Mouse (Mus musculus): ENCODE results near the gene Tyms. TPM values are rescaled to one million over a fixed set of nuclear protein-coding genes. Genes with fewer than 3 reads are reported as not detected.
A peak's percentile ranks its signal among the peaks of the same experiment; 100 is the strongest.

Gene Tyms
- 303 and 309 TPM in 2 replicates for polyA plus RNA-seq (2014; fragmentation: Nextera tagmentation; extraction: Ambion mirVana)

DNA sequence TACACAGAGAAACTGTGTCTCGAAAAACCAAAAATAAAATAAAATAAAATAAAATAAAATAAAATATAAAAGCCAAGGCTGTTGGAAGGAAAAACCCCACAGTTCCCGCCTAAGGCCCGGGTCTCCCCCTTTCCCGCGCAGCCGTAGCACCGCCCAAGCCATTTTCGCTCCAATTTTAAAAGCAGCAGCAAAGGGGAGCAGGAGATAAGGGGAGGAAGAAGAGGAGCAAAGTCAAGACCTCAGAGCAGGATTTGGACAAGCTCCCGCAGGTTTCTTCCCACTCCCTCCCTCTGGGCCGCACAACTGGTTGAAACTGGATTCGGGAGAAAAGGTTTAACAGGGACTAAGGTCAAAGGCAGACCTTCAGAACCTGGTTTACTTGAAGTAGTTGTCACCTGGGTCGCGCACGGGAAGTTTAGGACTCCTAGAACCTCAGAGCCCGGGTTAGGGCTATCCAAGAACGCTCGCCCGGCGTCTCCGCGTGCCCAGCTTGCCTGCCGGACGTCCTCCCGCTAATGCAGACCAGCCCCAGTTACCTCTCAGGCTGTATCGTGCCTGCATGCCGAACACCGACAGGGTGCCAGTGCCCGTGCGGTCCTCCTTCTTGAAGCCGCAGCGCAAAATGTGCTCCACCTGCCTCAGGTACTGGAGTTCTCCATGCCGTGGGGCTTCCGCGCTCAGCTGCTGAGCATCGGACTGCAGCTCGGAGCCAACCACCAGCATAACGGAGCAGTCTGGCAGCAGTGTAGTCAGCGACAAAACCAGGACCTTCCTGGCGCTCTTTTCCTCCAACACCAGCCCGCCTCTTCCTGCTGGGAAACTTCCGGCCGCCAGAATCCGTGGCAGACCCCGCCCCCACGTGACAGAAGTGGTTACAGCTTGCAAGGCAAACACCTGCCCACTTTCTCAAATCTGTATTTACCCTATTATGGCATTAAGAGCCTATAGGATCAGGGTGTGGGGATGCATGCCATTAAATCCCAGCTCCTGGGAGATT is at the start of gene Tyms:
Gene Tyms, minus strand, starts transcription at position 793 of the 997 bp plus-strand sequence.
- ATAC-seq (replicated peaks; ENCODE audit: low FRiP score) (peak; percentile 92), DNase-seq (ENCODE audit: low spot score) (peak; percentile 92)
- Histone ChIP-seq H3K36me3 (ENCODE audit: control insufficient read depth, insufficient read depth, low read length) (peaks cover 4% of the 10 kb centered on the region; the same call in 1 of the 2 replicates), H3K4me1 (replicated peaks; ENCODE audit: control insufficient read depth, insufficient read depth, low read length) (no peaks in the 10 kb centered on the region), H3K4me2 (ENCODE audit: low read depth, low read length, severe bottlenecking) (peak within 1 kb of the TSS; percentile 52), H3K9ac (ENCODE audit: low read length) (peak within 1 kb of the TSS; percentile 86), H3K4me3 (ENCODE audit: low read depth, low read length) (peak within 1 kb of the TSS; percentile 78), H3K27ac (ENCODE audit: low read depth, low read length) (peak within 1 kb of the TSS; percentile 70), H3K27me3 (ENCODE audit: control insufficient read depth, insufficient read depth, low read length) (no peaks in the 10 kb centered on the region), H3K9me3 (ENCODE audit: control insufficient read depth, low read length) (no peaks in the 10 kb centered on the region)
- WGBS, result 2% methylated on average over 45 of the region's 45 CpGs

DNA sequence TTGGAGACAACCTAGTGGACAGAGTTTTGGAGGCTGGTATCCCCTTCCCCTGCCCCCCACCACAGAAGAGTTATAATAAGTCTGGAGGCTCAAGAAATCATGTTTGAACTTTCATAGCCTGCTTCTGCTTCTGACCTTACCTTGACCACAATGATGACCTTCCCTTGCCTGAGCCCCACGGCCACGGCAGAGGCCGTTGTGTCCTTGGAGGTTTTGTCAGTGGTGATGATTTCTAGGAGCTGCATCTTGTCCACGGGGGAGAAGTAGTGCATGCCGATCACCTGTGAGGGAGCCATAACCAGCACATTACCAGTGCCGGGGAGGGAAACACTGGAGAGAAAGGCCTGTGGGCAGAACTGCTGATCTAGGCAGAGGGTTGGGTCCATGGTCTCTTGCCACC is 49.1 kb upstream of the Tyms start:
- ATAC-seq (replicated peaks; ENCODE audit: low FRiP score), result no peak
- Histone ChIP-seq H3K36me3 (ENCODE audit: control insufficient read depth, insufficient read depth, low read length) (peaks cover 10% of the 10 kb centered on the region; the same call in 1 of the 2 replicates), H3K27ac (ENCODE audit: low read depth, low read length) (no peak overlapping the region), H3K9ac (ENCODE audit: low read length) (no peak overlapping the region), H3K4me1 (replicated peaks; ENCODE audit: control insufficient read depth, insufficient read depth, low read length) (no peaks in the 10 kb centered on the region), H3K4me3 (ENCODE audit: low read depth, low read length) (no peak overlapping the region), H3K27me3 (ENCODE audit: control insufficient read depth, insufficient read depth, low read length) (no peaks in the 10 kb centered on the region), H3K4me2 (ENCODE audit: low read depth, low read length, severe bottlenecking) (no peak overlapping the region), H3K9me3 (ENCODE audit: control insufficient read depth, low read length) (no peaks in the 10 kb centered on the region)
- DNase-seq (ENCODE audit: low spot score), result no peak
- 96% methylated on average over 6 of the region's 6 CpGs for WGBS

DNA sequence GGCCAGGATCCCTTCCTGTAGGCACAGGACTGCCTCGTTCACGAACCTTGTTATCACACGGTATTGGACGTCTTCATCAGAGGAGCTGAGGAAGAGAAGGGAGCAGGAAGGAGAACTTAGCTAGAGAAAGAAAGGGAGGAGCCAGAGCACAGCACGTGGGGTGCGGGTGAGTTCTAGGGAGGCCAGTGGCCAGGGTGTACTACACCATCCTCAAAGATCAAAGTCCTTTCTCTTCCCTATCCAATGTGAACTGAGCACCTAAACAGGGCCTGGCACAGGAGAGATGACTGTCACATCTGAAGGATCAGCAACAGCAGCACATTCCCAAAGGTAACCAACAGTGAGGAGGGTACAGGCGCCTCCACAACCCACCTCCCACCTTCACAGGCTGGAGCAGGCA is 46.7 kb upstream of the Tyms start:
- Histone ChIP-seq H3K27ac (ENCODE audit: low read depth, low read length) (no peak overlapping the region), H3K27me3 (ENCODE audit: control insufficient read depth, insufficient read depth, low read length) (peaks cover under 1% of the 10 kb centered on the region; the same call in 1 of the 2 replicates), H3K4me3 (ENCODE audit: low read depth, low read length) (no peak overlapping the region), H3K9ac (ENCODE audit: low read length) (no peak overlapping the region), H3K9me3 (ENCODE audit: control insufficient read depth, low read length) (no peaks in the 10 kb centered on the region), H3K36me3 (ENCODE audit: control insufficient read depth, insufficient read depth, low read length) (peaks cover 10% of the 10 kb centered on the region; the same call in 1 of the 2 replicates), H3K4me2 (ENCODE audit: low read depth, low read length, severe bottlenecking) (no peak overlapping the region), H3K4me1 (replicated peaks; ENCODE audit: control insufficient read depth, insufficient read depth, low read length) (no peaks in the 10 kb centered on the region)
- DNase-seq (ENCODE audit: low spot score) (peak; percentile 30), ATAC-seq (replicated peaks; ENCODE audit: low FRiP score) (no peak)
- 87% methylated on average over 7 of the region's 7 CpGs for WGBS

DNA sequence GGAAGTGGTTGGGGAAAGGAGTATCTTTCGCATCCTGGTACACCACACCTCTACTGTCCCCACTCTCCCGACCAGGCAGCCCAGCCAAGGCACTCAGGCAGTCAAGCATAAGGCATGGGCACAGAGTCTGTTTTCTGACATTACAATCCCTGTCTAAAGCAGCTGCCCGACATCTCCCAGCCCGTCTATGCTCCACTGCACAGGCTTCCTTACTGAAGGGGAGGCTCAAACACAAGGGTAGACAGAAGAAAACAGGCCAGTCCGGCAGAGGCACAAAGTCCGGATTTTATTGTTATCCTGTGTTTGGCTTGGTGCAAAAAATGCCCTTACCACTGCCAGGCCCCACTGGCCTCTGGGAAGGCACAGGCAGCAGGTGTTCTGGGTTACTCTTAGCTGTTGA is 45.7 kb upstream of the Tyms start:
- H3K9ac ChIP-seq (ENCODE audit: low read length), result no peak overlapping the region
- no peak overlapping the region for H3K4me3 ChIP-seq (ENCODE audit: low read depth, low read length)
- H3K4me2 ChIP-seq (ENCODE audit: low read depth, low read length, severe bottlenecking), result no peak overlapping the region
- no peaks in the 10 kb centered on the region for H3K9me3 ChIP-seq (ENCODE audit: control insufficient read depth, low read length)
- DNase-seq (ENCODE audit: low spot score), result peak; percentile 39
- H3K4me1 ChIP-seq (replicated peaks; ENCODE audit: control insufficient read depth, insufficient read depth, low read length), result peaks cover 5% of the 10 kb centered on the region
- 85% methylated on average over 6 of the region's 6 CpGs for WGBS
- no peak overlapping the region for H3K27ac ChIP-seq (ENCODE audit: low read depth, low read length)
- H3K27me3 ChIP-seq (ENCODE audit: control insufficient read depth, insufficient read depth, low read length), result peaks cover 5% of the 10 kb centered on the region; the same call in 1 of the 2 replicates
- H3K36me3 ChIP-seq (ENCODE audit: control insufficient read depth, insufficient read depth, low read length), result peaks cover 8% of the 10 kb centered on the region; the same call in 1 of the 2 replicates
- ATAC-seq (replicated peaks; ENCODE audit: low FRiP score), result no peak

DNA sequence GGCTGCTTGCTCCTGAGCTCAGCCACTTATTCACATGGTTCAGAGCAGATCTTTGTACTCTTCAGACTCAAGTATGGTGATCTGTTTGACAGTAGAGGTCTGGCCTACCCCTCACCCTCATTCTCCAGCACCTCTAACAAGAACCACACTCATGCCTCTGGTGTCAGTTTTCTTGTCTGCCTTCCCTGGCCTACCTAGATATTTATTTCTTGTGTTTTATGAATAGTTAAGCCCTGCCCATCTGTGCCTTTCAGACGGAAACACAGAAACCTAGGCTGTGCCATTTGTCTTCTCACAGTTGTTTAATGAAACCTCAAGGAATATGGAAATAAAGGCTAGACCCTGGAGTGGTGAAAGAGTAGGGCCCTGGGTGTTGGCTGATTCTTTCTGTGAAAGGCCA is 44.6 kb upstream of the Tyms start:
- DNase-seq (ENCODE audit: low spot score) (peak; percentile 27), ATAC-seq (replicated peaks; ENCODE audit: low FRiP score) (no peak)
- Histone ChIP-seq H3K4me3 (ENCODE audit: low read depth, low read length) (no peak overlapping the region), H3K4me1 (replicated peaks; ENCODE audit: control insufficient read depth, insufficient read depth, low read length) (peaks cover 10% of the 10 kb centered on the region), H3K36me3 (ENCODE audit: control insufficient read depth, insufficient read depth, low read length) (peaks cover 3% of the 10 kb centered on the region; the same call in 1 of the 2 replicates), H3K9ac (ENCODE audit: low read length) (no peak overlapping the region), H3K9me3 (ENCODE audit: control insufficient read depth, low read length) (no peaks in the 10 kb centered on the region), H3K4me2 (ENCODE audit: low read depth, low read length, severe bottlenecking) (no peak overlapping the region), H3K27me3 (ENCODE audit: control insufficient read depth, insufficient read depth, low read length) (peaks cover 13% of the 10 kb centered on the region), H3K27ac (ENCODE audit: low read depth, low read length) (no peak overlapping the region)
- 90% methylated on average over 1 of the region's 1 CpGs for WGBS

DNA sequence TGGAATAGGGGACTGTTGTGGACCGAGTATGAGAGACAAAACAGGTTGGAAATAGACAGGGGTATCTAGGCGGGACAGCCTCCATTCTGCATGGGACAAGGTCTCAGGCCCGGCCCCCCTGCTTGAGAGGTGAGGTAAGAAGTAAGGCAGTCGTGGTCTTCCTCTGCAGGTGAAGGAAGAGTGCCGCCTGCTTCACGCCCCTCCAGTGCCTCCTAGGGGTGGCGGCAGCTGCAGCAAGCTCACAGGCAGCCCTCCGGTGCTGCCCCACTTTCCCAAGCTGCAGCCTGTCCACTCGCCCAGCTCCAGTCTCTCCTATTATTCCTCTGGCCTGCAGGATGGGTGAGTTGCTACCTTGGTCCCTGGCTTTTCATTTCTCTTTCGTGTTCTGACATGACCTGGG is 42.3 kb upstream of the Tyms start:
- Histone ChIP-seq H3K9ac (ENCODE audit: low read length) (no peak overlapping the region), H3K9me3 (ENCODE audit: control insufficient read depth, low read length) (no peaks in the 10 kb centered on the region), H3K4me2 (ENCODE audit: low read depth, low read length, severe bottlenecking) (no peak overlapping the region), H3K4me1 (replicated peaks; ENCODE audit: control insufficient read depth, insufficient read depth, low read length) (peaks cover 19% of the 10 kb centered on the region), H3K4me3 (ENCODE audit: low read depth, low read length) (no peak overlapping the region), H3K27ac (ENCODE audit: low read depth, low read length) (no peak overlapping the region), H3K27me3 (ENCODE audit: control insufficient read depth, insufficient read depth, low read length) (peaks cover 22% of the 10 kb centered on the region), H3K36me3 (ENCODE audit: control insufficient read depth, insufficient read depth, low read length) (peaks cover 3% of the 10 kb centered on the region; the same call in 1 of the 2 replicates)
- WGBS, result 26% methylated on average over 10 of the region's 10 CpGs
- DNase-seq (ENCODE audit: low spot score), result no peak
- no peak for ATAC-seq (replicated peaks; ENCODE audit: low FRiP score)

DNA sequence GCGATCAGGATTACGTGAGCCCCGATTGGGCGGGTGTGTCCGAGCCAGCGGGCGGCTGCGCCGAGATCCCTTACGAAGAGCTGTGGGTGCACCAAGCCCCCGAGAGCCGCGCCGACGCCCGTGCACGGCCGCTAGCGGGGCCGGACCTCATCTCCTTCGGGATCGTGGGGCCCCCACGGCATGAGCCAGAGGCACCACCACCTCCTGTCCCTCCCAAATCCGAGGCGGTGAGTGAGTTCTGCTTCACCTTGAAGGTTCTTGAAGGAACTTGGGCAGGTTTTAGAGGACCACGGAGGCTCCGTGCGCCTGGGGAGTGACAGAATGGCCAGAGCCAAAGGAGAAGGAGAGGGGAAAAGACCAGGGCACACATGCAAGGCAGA is 41.3 kb upstream of the Tyms start:
- H3K4me2 ChIP-seq (ENCODE audit: low read depth, low read length, severe bottlenecking), result peak overlapping the region; percentile 86
- DNase-seq (ENCODE audit: low spot score), result no peak

DNA sequence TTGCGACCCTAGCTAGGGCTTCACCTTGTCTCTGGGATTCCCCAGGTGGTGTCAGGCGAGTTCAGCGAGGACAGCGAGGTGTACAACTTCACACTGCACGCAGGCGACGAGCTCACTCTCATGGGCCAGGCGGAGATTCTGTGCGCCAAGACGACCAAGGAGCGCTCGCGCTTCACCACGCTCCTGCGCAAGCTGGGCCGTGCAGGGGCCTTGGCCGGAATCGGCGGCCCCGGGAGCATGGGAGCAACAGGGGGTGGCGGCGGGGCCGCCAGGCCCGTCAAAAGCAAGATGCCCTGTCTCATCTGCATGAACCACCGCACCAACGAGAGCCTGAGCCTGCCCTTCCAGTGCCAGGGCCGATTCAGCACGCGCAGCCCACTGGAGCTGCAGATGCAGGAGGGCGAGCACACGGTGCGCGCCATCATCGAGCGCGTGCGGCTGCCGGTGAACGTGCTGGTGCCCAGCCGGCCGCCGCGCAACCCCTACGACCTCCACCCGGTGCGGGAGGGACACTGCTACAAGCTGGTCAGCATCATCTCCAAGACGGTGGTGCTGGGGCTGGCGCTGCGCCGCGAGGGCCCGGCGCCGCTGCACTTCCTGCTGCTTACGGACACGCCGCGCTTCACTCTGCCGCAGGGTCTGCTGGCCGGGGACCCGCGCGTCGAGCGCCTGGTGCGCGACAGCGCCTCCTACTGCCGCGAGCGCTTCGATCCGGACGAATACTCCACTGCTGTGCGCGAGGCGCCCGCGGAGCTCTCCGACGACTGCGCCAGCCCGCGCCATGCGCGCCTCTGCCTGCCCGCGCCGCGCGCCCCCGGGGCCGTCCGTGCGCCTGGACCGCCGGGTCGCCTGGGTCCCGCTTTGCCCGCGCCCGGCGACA is 40.7 kb upstream of the Tyms start:
- 1% methylated on average over 87 of the region's 103 CpGs for WGBS
- peak; percentile 76 for ATAC-seq (replicated peaks; ENCODE audit: low FRiP score)
- Histone ChIP-seq H3K27me3 (ENCODE audit: control insufficient read depth, insufficient read depth, low read length) (peaks cover 22% of the 10 kb centered on the region), H3K4me3 (ENCODE audit: low read depth, low read length) (peak overlapping the region; percentile 45), H3K9ac (ENCODE audit: low read length) (peak overlapping the region; percentile 55), H3K36me3 (ENCODE audit: control insufficient read depth, insufficient read depth, low read length) (peaks cover 3% of the 10 kb centered on the region; the same call in 1 of the 2 replicates), H3K9me3 (ENCODE audit: control insufficient read depth, low read length) (no peaks in the 10 kb centered on the region), H3K27ac (ENCODE audit: low read depth, low read length) (no peak overlapping the region), H3K4me1 (replicated peaks; ENCODE audit: control insufficient read depth, insufficient read depth, low read length) (peaks cover 30% of the 10 kb centered on the region), H3K4me2 (ENCODE audit: low read depth, low read length, severe bottlenecking) (peak overlapping the region; percentile 86)
- peak; percentile 93 for DNase-seq (ENCODE audit: low spot score)

More for the DNA sequence above, 41.3 kb upstream of the Tyms start:
- Histone ChIP-seq H3K27ac (ENCODE audit: low read depth, low read length) (no peak overlapping the region), H3K9ac (ENCODE audit: low read length) (peak overlapping the region; percentile 55; the same call in 1 of the 2 replicates), H3K4me1 (replicated peaks; ENCODE audit: control insufficient read depth, insufficient read depth, low read length) (peaks cover 28% of the 10 kb centered on the region), H3K36me3 (ENCODE audit: control insufficient read depth, insufficient read depth, low read length) (peaks cover 3% of the 10 kb centered on the region; the same call in 1 of the 2 replicates), H3K9me3 (ENCODE audit: control insufficient read depth, low read length) (no peaks in the 10 kb centered on the region), H3K4me3 (ENCODE audit: low read depth, low read length) (peak overlapping the region; percentile 45), H3K27me3 (ENCODE audit: control insufficient read depth, insufficient read depth, low read length) (peaks cover 22% of the 10 kb centered on the region)
- no peak for ATAC-seq (replicated peaks; ENCODE audit: low FRiP score)
- WGBS, result 2% methylated on average over 28 of the region's 28 CpGs

Measured in forebrain, embryonic 11.5 days (tissue).